ENCODE assay signal across 8 mouse cellular contexts in genomic region chr6:142507785-142508162, GRCm38 (mm10). TPM values are rescaled to one million over a fixed set of nuclear protein-coding genes. Genes with fewer than 3 reads are reported as not detected.
DNase-seq lines count a peak whose midpoint lies in the region; ATAC-seq and TF ChIP-seq lines count a peak whose summit lies in the region.

Gene Ldhb (minus strand): TSS chr6:142507957.

- H3K36me3 ChIP-seq in embryonic facial prominence, embryonic 13.5 days, result 0 out of 2 replicates have a peak, but pooled peaks cover 7% of the 10 kb centered on the region
- H3K36me3 ChIP-seq in heart, adult 2 months (ENCODE audit: control insufficient read depth, insufficient read depth, low read length), result peaks cover 12% of the 10 kb centered on the region
- H3K36me3 ChIP-seq in midbrain, embryonic 10.5 days, result peaks cover 24% of the 10 kb centered on the region

- H3K4me2 ChIP-seq in embryonic facial prominence, embryonic 13.5 days, result peak within 1 kb of the TSS; percentile 89

- intact Hi-C loops in heart, adult 2 months (cut with DNase I), result no loop called here
- intact Hi-C loops in left cerebral cortex, postnatal 4 days (cut with DNase I), result loop anchor here (5.0 kb wide), 1 partner anchor 120 kb away; the partner anchor contains the start of genes Golt1b and Recql

- 1% methylated on average over 19 of the region's 19 CpGs for WGBS in bone marrow, adult 2 months
- WGBS in embryonic facial prominence, embryonic 13.5 days, result 1% methylated on average over 19 of the region's 19 CpGs
- under 1% methylated on average over 19 of the region's 19 CpGs for WGBS in heart, adult 2 months
- under 1% methylated on average over 19 of the region's 19 CpGs for WGBS in midbrain, embryonic 10.5 days

- H3K79me2 ChIP-seq in heart, adult 2 months (replicated peaks; ENCODE audit: control insufficient read depth, insufficient read depth, low read length), result no peaks in the 10 kb centered on the region

- peak within 1 kb of the TSS; percentile 66 for H3K4me3 ChIP-seq in bone marrow, adult 2 months (replicated peaks; ENCODE audit: control insufficient read depth, low read depth, low read length)
- peak within 1 kb of the TSS; percentile 65 for H3K4me3 ChIP-seq in embryonic facial prominence, embryonic 13.5 days
- peak within 1 kb of the TSS; percentile 67 for H3K4me3 ChIP-seq in heart, adult 2 months
- peak within 1 kb of the TSS; percentile 72 for H3K4me3 ChIP-seq in midbrain, embryonic 10.5 days

- peak; percentile 13; the same call in 1 of the 2 replicates for TF ChIP-seq POLR2A in bone marrow, adult 2 months (IDR thresholded peaks at IDR 0.05; ENCODE audit: borderline replicate concordance, control insufficient read depth, low read depth, low read length)
- peak; percentile 98 for TF ChIP-seq POLR2A in heart, adult 2 months (IDR thresholded peaks at IDR 0.05; ENCODE audit: insufficient read depth, low read depth, low read length)

- no peak for TF ChIP-seq CTCF in bone marrow, adult 2 months (IDR thresholded peaks at IDR 0.05; ENCODE audit: control insufficient read depth, insufficient read depth, low read length)
- no peak for TF ChIP-seq CTCF in heart, adult 2 months (IDR thresholded peaks at IDR 0.05)

- peak within 1 kb of the TSS; percentile 83 for H3K9ac ChIP-seq in embryonic facial prominence, embryonic 13.5 days
- peak within 1 kb of the TSS; percentile 76 for H3K9ac ChIP-seq in heart, adult 2 months (ENCODE audit: low read depth, low read length)

- TF ChIP-seq EP300 in heart, adult 2 months (IDR thresholded peaks at IDR 0.05; ENCODE audit: insufficient read depth, low read depth, low read length), result peak; percentile 65; the same call in 1 of the 2 replicates

- H3K4me1 ChIP-seq in bone marrow, adult 2 months (ENCODE audit: control insufficient read depth, insufficient read depth, low read length), result peaks cover 3% of the 10 kb centered on the region
- peaks cover 32% of the 10 kb centered on the region for H3K4me1 ChIP-seq in embryonic facial prominence, embryonic 13.5 days
- H3K4me1 ChIP-seq in heart, adult 2 months (ENCODE audit: control insufficient read depth, insufficient read depth, low read length), result peaks cover 1% of the 10 kb centered on the region
- peaks cover 66% of the 10 kb centered on the region for H3K4me1 ChIP-seq in midbrain, embryonic 10.5 days

- peak within 1 kb of the TSS; percentile 42; the same call in 1 of the 2 replicates for H3K27ac ChIP-seq in bone marrow, adult 2 months (ENCODE audit: control insufficient read depth, insufficient read depth, low read depth, low read length, poor library complexity)
- peak within 1 kb of the TSS; percentile 82 for H3K27ac ChIP-seq in embryonic facial prominence, embryonic 13.5 days
- peak within 1 kb of the TSS; percentile 85 for H3K27ac ChIP-seq in heart, adult 2 months
- peak within 1 kb of the TSS; percentile 88 for H3K27ac ChIP-seq in midbrain, embryonic 10.5 days (replicated peaks)

- no peaks in the 10 kb centered on the region for H3K9me3 ChIP-seq in embryonic facial prominence, embryonic 13.5 days
- no peaks in the 10 kb centered on the region for H3K9me3 ChIP-seq in midbrain, embryonic 10.5 days (replicated peaks)

- DNase-seq in heart, adult 2 months, result peak; percentile 88 to 91
- DNase-seq in kidney, adult 18-20 months, result peak; percentile 92
- peak; percentile 89 for DNase-seq in left cerebral cortex, postnatal 4 days
- DNase-seq in midbrain, embryonic 10.5 days (ENCODE audit: low spot score), result peak; percentile 92
- peak; percentile 93 to 95 for DNase-seq in right cerebral cortex, postnatal 36 days (ENCODE audit: low spot score in 2 of 2)
- DNase-seq in c-Kit-positive CD71-positive TER-119-positive erythroid progenitor cells, embryonic 14.5 days (ENCODE audit: low spot score), result no peak

- H3K27me3 ChIP-seq in embryonic facial prominence, embryonic 13.5 days, result peaks cover 17% of the 10 kb centered on the region
- no peaks in the 10 kb centered on the region for H3K27me3 ChIP-seq in heart, adult 2 months (ENCODE audit: control insufficient read depth, insufficient read depth, low read length)
- peaks cover 42% of the 10 kb centered on the region for H3K27me3 ChIP-seq in midbrain, embryonic 10.5 days (ENCODE audit: low read depth, poor library complexity, severe bottlenecking)

- peak; percentile 96 for ATAC-seq in embryonic facial prominence, embryonic 13.5 days (ENCODE audit: insufficient number of reproducible peaks, insufficient read depth, low FRiP score, low TSS enrichment, low read depth)

RNA-seq across cellular contexts. Expression of gene Ldhb, which starts in this region (rescaled TPM):
- polyA plus RNA-seq in bone marrow, adult 2 months (2011; ENCODE audit: insufficient read depth, insufficient read length, low replicate concordance, missing spikeins), result 6.4 and 46.9 TPM in 2 replicates
- polyA plus RNA-seq in embryonic facial prominence, embryonic 13.5 days (2015; fragmentation: Nextera tagmentation; extraction: Ambion mirVana), result 308 and 321 TPM in 2 replicates
- total RNA-seq in heart, adult 2 months (2021), result 1,000 to 10,000 TPM; 2,754 to 3,232 TPM
- polyA plus RNA-seq in heart, adult 2 months (2012; rRNA removed), result 2,197 and 2,972 TPM in 2 replicates
- 100 to 1,000 TPM; 205 to 218 TPM for total RNA-seq in left cerebral cortex, postnatal 4 days (2021)
- 324 and 380 TPM in 2 replicates for polyA plus RNA-seq in midbrain, embryonic 10.5 days (2016; fragmentation: Nextera tagmentation; extraction: Ambion mirVana)

Comparison
In these comparisons a context has a peak if more than half of its experiments do, and no peak if none do; other contexts are left out.
1. RNA of gene Ldhb (total RNA-seq): 2,754 to 3,232 TPM in heart, adult 2 months; 205 to 218 TPM in left cerebral cortex, postnatal 4 days; every median in the first group is over 10 times any median in the second.
2. Peak in every context shown above with its lines, with median percentiles within 50 percentile points of each other: H3K27ac ChIP-seq and H3K4me3 ChIP-seq.